Mouse (Mus musculus) T-helper 1 cell (primary cell): ENCODE data around the gene Gcfc2.

Experiments
- in situ Hi-C: fragments of 300-600 bp; cut with MboI, MseI; formaldehyde crosslinking; loops from one replicate; pipeline ENCODE4 v1.15.1; 2025; ENCODE audit warnings: high pct_unique_total_duplicates

Gene Gcfc2

DNA sequence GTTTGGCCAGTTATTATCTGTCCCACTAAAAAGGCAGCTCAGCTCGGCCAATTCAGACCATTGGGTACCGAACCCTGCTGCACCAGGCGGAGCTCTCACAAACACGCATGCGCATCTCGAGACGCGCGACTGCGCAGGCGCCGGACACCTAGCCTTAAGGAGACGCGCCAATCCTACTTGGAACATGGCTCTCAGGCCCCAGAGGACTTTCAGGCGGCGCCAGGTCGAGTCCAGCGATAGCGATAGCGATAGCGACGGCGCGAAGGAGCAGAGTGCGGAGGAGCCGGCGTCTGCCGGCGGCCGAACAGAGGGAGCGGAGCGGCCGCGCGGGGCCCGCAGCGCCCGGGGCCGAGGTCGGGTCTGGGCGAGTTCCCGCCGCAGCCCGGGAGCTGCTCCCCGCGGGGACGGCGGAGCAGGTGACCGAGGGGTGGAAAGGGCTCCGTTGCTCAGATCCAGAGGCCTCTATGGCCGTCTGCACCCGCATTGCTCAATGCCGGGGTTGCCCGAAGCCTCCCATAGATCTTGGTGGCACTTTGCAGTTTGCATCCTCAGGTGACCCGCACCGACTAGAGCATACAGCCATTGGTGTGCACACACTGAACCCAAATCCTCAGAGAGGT lies at the start of gene Gcfc2:
Gcfc2 (plus strand) TSS at position 147 of the 620 bp plus-strand sequence.
- in situ Hi-C loops, result no loop called here

DNA sequence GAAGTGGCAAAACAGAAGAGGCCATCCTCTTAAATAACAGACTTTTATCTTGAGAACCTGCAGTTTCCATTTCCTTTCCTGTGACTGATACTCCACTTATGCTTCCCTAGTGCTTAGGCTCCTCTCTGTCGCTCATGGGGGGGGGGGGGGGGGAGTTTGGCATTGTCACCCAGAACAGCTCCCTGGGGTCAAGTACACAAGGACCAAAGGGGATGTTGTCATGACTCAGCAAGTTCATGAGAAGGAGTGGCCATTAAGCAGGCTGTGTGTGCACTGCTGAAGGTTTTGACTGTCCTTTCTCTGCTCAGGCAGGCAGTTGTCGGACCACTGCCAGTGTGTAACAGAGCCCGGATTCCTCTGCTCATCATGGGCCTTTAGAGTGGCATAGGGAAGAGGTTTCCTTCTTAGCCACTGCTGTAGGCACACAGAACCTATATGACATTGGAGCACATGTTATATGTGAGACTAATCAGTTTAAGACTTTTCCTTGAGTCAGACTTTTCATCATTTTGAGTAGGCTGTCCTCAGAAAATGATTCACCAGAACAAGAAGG lies 27.7 kb upstream of the Gcfc2 start:
- in situ Hi-C loops, result no loop called here

DNA sequence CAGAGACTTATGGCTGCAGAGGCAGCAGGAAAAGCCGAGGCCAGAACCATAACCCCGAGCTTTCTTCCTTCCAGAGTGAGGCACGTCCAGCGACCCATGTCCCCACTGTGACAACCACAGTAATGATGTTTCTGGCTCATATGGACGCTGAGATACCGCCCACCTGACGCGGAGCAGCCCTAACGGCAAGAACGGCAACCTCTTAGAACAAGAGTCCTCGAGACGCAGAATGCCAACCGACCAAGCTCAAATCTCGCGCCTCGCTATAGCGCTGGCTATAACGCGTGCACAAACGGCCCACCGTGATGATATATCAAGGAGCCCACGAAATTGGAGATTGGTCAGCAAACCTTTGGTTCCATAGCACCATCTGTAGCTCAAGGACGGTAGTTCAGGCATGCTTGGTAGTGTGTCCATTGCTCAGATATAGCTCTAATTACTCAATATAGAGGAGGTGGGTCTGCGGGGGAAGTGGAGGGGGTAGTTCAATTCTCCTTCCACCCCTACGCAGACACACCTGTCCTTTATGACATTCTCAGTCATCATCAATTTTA lies 13.1 kb upstream of the Gcfc2 start:
- in situ Hi-C loops, result no loop called here

DNA sequence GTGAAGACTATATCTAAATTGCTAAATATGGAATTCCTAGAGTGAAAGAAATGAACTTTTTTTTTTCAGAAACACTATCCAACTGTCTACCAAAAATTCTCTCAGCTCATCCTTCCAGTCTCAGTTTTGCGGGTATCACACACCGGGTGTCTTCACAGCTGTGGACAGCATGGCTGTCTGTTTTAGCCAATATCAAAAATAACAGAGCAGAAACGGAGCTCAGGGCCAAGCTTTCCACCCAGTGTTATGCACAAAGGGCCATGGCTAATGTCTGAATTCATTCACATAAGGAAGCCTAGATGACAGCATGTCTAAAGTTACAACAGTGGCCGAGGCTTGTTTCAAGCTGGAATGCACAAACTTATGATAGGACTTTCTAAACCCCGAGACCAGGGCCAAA lies 12.2 kb upstream of the Gcfc2 start:
- in situ Hi-C loops, result no loop called here

DNA sequence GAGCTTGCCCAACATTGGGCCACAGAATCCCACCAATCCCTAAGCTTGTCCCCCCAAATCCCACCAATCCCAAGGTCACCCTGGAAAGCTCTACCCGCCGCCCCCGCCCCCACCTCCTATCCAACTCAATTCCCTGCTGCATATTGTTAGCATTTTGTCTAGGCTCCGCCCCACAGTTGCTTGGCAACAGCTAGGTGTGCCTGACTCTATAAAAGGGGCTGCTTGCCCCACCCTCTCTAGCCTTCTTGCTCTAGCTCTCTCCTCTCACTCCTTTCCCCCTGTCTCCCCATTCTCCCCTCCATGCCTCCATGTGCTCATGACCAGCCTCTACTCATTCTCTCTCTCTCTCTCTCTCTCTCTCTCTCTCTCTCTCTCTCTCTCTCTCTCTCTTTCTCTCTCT lies 11.8 kb upstream of the Gcfc2 start:
- in situ Hi-C loops, result no loop called here

DNA sequence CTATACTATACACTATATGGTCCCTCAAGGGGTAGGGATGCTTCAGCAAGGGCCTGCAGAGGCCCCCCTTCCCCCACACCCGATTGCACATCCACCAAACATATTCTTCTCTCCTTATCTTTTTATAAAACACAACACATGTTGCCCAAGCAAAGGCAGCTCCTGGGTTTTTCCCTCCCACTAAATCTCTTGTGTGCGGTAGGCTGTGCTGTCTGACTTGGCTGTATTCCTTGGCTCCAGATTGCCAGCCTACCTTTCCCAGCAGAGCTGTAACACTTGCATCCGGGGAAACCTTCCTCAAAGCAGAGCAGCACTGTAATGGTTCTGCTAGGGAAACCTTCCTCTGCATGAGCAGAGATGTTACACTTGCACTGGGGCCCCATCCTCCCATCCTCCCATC lies 11.3 kb upstream of the Gcfc2 start:
- in situ Hi-C loops, result no loop called here

DNA sequence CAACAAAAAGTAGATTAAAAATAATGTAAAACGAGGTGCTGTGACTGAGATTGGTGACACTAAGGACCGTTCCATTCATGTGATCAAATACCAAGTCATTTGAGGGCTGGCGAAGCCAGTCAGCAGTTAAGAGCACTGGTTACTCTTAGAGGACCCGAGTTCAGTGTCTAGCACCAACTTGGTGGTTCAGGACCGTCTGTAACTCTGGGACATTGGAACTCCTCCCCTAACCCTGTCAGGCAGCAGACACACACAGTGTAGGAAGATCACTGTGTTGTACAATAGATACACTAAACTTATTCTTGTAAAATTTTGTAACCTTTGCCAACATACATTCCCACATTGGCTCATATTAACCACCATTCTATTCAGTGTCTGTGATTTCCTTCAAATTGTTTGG lies 835 bp downstream of the Gcfc2 start:
- in situ Hi-C loops, result no loop called here

DNA sequence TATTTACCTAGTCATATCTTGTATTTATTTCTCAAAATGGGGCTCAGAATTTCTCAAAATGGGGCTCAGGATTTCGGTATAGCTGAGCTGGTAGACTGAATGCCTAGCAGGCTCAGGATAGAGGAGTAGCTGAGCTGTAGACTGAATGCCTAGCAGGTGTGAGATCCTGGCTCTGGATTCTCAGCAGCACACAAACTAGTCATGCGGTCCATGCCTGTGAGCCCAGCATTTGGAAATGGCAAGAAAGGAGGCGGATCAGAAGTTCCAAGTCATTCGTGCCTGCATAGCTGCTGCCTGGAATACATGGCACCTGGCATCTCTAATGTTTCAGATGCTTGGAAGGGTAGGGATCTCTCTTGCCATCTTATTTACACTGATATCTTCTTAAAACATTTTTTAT lies 5.9 kb downstream of the Gcfc2 start:
- in situ Hi-C loops, result no loop called here

DNA sequence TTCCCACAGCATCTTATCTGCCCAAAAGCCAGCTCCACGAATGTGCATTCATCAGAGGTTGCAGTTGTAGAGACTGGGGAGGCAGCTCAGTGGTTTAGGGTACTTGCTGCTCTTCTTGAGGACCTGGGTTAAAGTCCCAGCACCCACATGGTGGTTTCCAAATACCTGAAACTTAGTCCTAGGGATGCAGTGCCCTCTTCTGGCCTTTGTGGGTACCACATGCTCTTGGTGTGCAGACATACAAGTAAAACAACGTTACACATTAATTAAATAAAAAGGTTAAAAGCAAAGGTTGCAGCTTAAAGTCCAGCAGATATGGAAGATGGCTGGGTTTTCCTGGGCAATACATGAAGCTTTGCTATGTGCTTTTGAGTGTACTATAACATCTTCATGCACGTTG lies 9.8 kb downstream of the Gcfc2 start:
- in situ Hi-C loops, result no loop called here

DNA sequence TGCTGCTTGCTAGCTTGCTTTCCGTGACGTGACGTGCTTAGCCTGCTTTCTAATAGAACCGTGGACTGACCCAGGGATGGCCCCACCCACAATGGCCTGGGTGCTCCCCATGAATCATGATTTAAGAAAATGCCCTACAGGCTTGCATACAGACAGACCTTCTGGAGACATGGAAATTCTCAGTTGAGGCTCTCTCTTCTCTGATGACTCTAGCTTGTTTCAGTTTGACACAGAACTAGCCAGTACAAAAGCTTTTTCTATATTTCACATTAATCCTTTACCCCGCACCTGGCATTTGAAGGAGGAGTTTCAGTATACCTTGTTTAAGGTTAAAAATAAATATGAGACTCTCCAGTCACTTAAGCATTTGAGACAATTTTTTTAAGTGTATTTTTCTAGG lies 18.2 kb downstream of the Gcfc2 start:
- in situ Hi-C loops, result no loop called here

DNA sequence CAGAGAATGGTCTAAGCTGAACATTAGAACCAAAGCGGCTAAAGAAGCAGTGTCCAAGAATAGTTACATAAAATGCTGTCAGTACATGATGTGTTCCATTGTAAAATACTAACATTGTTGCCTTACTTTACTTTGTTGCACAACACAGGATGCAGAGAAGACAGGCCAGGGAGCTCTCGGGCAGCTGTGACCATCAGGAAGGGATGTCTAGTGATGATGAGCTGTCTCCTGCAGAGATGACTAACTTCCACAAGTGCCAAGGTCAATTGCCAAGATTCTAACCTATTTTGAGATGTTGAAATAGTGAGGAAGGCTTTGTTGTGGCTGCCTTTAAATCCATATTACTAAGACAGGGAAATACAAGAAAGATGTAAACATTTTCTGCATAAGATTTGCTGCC lies 19.8 kb downstream of the Gcfc2 start:
- in situ Hi-C loops, result no loop called here

DNA sequence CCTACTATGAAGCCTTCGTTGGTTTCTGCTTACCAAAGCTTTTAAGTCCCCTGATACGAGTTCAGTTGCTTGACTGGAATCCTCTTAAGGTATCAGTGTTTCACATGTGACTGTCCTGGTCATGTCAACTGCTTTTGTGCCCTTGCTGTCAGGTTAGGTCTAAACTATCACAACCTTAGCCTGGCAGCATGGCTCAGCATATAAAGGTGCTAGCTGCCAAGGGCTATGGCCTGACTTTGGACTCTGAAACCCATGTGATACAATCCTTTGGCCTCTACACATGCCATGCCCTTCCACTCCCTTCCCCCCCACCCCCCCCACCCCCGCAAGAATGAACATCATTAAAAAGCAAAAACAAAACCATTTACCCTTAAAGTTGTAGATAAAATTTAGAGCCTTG lies 21.0 kb downstream of the Gcfc2 start:
- in situ Hi-C loops, result no loop called here

DNA sequence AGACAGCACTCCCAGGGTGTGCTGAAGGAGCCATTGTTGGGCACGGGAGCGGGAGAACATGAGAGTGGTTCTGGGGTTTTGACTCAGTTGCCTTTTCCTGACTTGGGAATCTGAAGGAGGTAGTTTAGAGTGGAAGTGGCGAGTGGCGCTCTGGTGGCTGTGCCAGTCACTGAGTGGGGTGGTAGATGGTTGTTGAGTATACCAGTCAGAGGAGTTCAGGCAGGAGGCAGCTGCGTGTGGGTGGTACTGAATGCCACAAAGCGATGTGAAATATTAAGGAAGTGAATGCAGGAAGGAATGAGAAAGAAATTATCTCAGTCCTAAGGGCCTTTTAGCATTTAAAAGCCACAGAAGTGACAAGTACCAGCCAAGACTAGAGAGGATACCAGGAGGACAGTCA lies 23.4 kb downstream of the Gcfc2 start:
- in situ Hi-C loops, result no loop called here

DNA sequence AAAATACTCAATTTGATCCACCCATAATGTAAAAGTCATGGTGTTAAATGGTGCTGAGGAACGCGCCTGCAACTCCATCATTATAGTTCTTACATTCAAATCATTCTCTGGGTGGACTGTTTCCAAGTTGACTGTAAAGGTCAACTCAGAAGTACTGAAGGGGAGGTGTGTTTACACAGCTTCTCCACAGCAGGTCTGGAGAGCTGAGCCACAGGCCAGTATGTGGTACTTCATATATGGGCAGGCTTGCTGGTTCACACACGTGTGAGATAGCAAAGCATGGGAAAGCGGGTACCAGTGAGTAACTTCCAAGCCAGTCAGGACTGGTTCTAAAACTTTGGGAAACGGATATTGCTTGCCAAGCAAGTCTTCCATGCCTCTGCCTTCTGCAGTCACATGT lies 31.7 kb downstream of the Gcfc2 start:
- in situ Hi-C loops, result no loop called here

DNA sequence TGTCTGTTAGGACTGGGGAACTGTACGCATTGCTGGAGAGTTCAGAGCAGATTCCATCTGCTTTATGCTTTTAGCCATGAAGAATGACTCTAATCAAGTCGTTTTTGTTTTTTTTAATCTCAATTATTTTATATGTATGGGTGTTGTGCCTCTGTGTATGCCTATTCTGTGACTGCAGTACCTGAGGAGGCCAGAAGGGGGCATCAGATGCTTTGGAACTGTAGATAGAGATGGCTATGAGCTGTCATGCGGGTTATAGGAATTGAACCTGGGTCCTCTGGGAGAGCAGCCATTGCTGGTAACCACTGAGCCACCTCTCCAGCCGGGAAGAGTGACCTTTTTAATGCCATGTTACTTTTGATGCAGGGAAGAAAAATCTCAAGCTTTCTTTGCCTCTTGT lies 32.9 kb downstream of the Gcfc2 start:
- in situ Hi-C loops, result no loop called here

DNA sequence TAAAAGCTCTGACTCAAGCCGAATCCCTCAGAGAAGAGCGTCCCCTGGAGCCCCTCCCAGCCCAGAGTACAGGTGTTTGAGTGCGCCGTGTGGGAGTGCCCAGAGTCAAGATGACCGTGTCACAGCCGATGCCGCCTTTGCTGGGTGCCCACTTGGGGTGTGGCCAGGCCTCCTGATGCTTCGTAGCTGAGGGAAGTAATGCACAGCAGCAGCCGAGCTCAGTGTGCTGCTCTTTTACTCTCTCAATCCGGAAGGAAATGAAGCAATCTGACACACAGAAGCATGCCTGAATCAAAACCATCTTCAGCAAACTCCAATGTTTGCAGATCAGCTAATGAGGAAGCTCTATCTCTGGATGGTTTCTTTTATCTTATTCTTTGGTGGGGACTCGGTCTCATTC lies 34.5 kb downstream of the Gcfc2 start:
- in situ Hi-C loops, result no loop called here

DNA sequence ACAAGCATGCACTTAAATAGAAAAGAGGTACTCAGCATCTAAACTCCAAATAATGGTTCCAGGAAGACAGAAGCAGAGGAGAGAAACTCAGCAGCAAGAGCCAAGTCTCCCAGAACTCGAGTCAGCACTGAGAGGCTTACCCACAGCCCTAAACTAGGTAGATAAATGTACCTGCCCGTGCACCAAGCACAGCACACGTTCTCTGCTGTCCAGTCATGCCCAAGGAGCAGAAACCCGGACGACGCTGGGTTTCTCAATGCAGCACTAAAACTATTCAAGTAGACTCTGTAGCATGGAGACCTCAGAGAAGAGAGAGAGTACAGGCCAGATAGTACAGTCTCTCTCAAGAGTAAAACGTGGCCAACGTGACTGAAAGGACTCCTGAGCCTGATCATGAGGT lies 36.4 kb downstream of the Gcfc2 start:
- in situ Hi-C loops, result no loop called here

DNA sequence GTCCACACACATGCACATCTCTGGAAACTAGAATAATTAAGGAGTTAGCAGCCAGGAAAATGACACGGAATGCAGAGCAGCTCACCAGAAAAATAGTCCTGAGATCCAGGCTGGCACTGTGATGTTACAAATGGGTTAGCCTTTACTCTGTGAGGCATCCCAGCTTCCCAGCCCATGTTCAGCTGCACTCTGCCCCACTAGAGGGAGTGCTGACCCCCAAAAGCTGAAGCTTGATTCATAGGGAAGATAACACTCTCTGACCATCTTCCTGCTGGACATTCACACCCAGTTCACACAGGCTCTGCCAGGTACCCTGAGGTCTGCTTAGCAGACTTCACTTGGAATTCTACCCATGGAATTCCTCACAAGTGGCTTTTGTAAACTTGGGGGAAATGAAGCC lies 36.8 kb downstream of the Gcfc2 start:
- in situ Hi-C loops, result no loop called here

DNA sequence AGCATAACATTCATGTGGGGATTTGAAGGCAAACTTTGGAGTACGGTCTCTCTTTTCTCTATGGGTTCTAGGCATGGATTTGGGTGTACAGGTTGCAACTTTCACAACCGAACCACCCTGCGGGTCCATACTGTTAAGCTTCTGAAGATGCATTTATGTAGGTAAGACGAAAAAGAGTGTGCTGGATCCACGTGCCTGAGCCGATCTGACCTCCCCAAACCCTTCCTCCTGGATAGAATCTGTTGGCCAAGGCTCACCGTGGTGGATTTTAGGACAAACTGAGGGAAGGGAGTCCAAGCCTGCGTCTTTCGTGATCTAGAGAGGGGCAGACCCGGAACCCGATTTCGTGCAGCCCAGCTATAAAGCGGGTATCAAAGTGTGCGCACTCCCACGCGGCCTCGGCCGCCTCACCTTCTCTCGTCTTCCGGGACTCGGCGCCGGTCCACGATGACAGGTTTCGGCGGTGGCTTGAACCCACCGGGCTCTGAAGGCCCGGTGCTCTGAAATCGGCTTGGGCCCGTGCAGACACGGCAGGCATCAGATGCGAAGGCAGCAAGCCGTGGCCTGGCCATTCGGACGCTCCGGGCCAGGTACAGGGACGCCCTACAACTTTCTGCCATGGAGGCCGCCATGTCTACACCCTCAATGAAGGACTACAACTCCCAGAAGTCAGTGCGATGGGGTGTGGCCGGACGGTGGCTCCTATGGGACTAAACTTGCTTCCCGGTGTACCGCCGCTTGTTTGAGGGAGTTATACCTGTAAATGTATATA lies 42.0 kb downstream of the Gcfc2 start, which contains the start of gene Mrpl19:
Mrpl19 (minus strand) TSS at position 663 of the 772 bp plus-strand sequence.
- in situ Hi-C loops, result loop anchor here (5.0 kb wide), 1 partner anchor 687 kb away; no protein-coding TSS in a partner anchor

DNA sequence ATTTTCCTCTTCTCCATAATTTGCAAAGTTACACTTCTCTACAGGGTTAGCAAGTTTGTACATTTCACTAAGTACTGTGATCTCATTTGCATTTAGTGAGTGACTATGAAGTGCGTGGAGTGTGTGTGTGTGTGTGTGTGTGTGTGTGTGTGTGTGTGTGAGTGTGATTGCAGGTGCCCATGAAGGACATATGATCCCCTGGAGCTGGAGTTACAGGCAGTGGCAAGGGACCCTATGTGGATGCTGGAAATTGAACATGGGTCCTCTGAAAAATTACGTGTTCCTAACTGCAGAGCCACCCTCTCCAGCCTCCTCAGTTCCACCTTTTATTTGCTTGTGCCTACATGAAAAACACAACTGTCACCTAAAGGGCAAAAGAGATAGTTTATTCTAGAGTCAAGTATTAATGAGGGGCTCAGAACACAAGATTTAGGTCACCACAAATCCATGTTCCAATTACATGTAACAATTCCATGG lies 42.6 kb downstream of the Gcfc2 start:
- in situ Hi-C loops, result loop anchor here (5.0 kb wide), 1 partner anchor 686 kb away; no protein-coding TSS in a partner anchor

DNA sequence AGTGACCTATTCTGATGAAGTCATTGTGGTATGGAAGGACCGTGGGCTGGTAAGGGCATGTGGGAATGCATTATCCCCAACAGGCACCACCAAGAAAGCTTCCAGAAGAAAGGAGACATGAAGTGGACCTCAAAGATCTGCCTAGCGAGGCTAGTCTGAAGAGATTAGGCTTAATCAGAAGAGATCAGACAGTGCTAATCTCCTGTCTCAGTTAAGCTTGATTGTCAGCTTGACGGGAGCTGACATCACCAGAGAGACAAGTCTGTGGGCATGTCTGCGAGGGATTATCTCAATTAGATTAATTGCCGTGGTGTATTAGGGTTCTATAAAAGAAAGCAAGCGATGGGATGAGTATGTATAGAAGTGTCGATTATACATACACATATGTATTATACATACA lies 47.7 kb downstream of the Gcfc2 start:
- in situ Hi-C loops, result no loop called here

DNA sequence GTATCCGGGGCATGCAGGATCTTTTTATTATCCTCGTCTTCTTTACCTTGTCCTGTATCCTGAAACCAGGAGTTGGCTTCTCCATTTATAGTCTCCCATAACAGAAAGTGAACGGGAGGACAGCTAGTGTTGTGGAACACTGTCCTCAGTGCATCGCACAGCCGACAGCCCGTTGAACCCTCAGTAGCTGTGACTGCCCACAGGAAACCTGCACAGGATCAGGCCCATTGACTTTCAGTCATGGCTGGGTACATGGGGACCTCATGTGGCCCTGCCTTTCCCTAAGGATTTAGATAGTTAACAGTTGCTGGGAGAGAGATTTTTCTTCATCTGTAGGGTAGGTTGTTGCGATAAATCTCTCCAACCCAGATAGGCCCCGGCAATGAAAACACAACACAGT lies 49.1 kb downstream of the Gcfc2 start:
- in situ Hi-C loops, result no loop called here
